Mouse (Mus musculus): ENCODE measurements around the gene Nepro. TPM values are rescaled to one million over a fixed set of nuclear protein-coding genes. Genes with fewer than 3 reads are reported as not detected.
A peak's percentile ranks its signal among the peaks of the same experiment; 100 is the strongest.

Nepro gene
- polyA plus RNA-seq (2014; fragmentation: Nextera tagmentation; extraction: Ambion mirVana) = 10.6 and 13.1 TPM in 2 replicates

DNA sequence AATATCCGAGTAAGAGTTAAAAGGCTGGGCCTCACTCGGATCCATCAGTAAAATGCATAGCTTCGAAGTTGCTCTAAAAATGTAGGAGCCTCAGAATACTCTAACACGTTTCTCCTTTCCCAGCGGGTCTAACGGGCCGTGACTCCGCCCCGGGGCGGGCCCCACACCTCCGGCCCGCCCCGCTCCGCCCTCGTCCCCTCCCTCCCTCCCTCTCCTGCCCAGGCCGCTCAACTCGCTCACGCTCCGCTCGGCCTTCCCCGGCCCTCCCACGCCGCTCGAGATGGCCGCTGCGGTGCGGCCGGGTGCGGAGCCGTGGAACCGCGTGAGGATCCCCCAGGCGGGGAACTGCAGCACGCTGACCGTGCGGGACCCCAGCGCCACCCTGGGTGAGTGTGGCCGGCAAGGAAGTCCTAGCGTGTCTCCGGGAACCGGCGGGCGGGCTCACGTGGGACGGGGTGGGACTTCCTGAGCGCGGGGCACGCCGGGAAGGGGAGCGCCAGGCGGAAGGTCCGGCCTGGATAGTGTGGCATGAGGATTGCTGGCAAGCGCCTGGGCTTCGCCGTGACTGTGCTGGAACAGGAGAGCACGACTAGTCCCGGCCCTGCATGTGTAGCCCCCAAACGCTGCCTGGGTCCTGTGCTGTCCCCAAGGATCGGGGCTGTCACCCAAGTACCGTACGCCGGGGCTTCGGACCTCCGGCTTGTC is at the start of gene Nepro:
Gene Nepro, plus strand, starts transcription at position 219 of the 705 bp plus-strand sequence.
- ATAC-seq (ENCODE audit: low FRiP score) (peak; percentile 98), DNase-seq (ENCODE audit: low spot score) (peak; percentile 92)
- no peaks in the 10 kb centered on the region; the same call in 1 of the 2 replicates for H3K4me1 ChIP-seq (replicated peaks; ENCODE audit: control insufficient read depth, insufficient read depth, low read length)
- peak within 1 kb of the TSS; percentile 79 for H3K9ac ChIP-seq (ENCODE audit: low read depth, low read length)
- no peaks in the 10 kb centered on the region for H3K9me3 ChIP-seq (ENCODE audit: control insufficient read depth, low read length)
- WGBS = under 1% methylated on average over 64 of the region's 64 CpGs
- H3K27ac ChIP-seq (ENCODE audit: low read depth, low read length) = peak within 1 kb of the TSS; percentile 86
- H3K36me3 ChIP-seq (ENCODE audit: control insufficient read depth, insufficient read depth, low read length) = 0 out of 2 replicates have a peak, but pooled peaks cover 2% of the 10 kb centered on the region
- no peaks in the 10 kb centered on the region for H3K27me3 ChIP-seq (ENCODE audit: control insufficient read depth, insufficient read depth, low read length)
- peak within 1 kb of the TSS; percentile 67 for H3K4me2 ChIP-seq (replicated peaks; ENCODE audit: low read depth, low read length)
- peak within 1 kb of the TSS; percentile 86 for H3K4me3 ChIP-seq (ENCODE audit: low read depth, low read length)

DNA sequence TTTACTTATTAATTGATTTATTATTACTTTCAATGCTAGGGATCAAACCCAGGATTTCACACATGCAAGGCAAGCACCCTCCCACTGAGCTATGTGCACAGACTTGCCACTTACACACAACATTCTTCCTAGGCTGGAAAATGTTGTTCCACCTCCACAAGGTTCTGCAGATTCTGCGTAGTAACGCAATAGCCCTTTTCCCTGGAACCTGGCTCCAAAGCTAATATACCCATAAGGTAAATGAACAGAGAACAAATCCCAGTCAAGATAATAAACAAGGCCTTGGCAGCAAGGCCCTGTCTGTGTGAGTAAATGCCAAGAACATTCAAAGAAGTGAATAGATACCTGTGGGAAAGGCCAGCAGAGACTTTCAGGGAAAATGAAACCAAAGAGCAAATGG is 47.7 kb upstream of the Nepro start:
- WGBS = 93% methylated on average over 2 of the region's 2 CpGs
- H3K4me1 ChIP-seq (replicated peaks; ENCODE audit: control insufficient read depth, insufficient read depth, low read length) = peaks cover 4% of the 10 kb centered on the region
- no peak for ATAC-seq (ENCODE audit: low FRiP score)

DNA sequence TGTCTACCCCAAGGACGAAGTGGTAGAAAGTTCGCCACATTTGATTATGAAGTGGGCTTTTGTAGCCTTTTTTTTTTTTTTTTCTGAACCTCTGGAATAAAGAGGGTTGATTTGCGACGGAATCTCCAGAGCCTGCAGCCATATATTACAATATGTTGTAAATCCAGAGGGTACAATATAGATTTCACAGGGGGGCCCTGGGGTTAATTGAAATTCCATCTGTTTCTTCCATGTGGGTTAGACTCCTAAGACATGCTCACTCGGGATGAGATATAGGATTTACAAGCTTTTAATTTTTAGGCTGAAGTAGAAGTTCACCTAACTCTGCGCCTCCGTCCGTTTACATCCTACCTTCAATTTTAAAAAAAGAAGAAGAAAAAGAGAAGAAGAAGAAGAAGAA is 45.0 kb upstream of the Nepro start:
- WGBS = 34% methylated on average over 8 of the region's 8 CpGs
- Histone ChIP-seq H3K4me3 (ENCODE audit: low read depth, low read length) (no peak overlapping the region), H3K4me1 (replicated peaks; ENCODE audit: control insufficient read depth, insufficient read depth, low read length) (peaks cover 4% of the 10 kb centered on the region), H3K9me3 (ENCODE audit: control insufficient read depth, low read length) (no peaks in the 10 kb centered on the region; the same call in 1 of the 2 replicates), H3K4me2 (replicated peaks; ENCODE audit: low read depth, low read length) (no peak overlapping the region; the same call in 1 of the 2 replicates), H3K9ac (ENCODE audit: low read depth, low read length) (no peak overlapping the region), H3K27me3 (ENCODE audit: control insufficient read depth, insufficient read depth, low read length) (no peaks in the 10 kb centered on the region), H3K27ac (ENCODE audit: low read depth, low read length) (peak overlapping the region; percentile 75), H3K36me3 (ENCODE audit: control insufficient read depth, insufficient read depth, low read length) (no peaks in the 10 kb centered on the region)
- ATAC-seq (ENCODE audit: low FRiP score) = peak; percentile 88
- DNase-seq (ENCODE audit: low spot score) = no peak

More for the DNA sequence above, 47.7 kb upstream of the Nepro start:
- Histone ChIP-seq H3K4me3 (ENCODE audit: low read depth, low read length) (no peak overlapping the region), H3K27ac (ENCODE audit: low read depth, low read length) (no peak overlapping the region), H3K4me2 (replicated peaks; ENCODE audit: low read depth, low read length) (no peak overlapping the region), H3K9me3 (ENCODE audit: control insufficient read depth, low read length) (no peaks in the 10 kb centered on the region), H3K9ac (ENCODE audit: low read depth, low read length) (no peak overlapping the region), H3K36me3 (ENCODE audit: control insufficient read depth, insufficient read depth, low read length) (no peaks in the 10 kb centered on the region), H3K27me3 (ENCODE audit: control insufficient read depth, insufficient read depth, low read length) (no peaks in the 10 kb centered on the region)
- DNase-seq (ENCODE audit: low spot score) = no peak

DNA sequence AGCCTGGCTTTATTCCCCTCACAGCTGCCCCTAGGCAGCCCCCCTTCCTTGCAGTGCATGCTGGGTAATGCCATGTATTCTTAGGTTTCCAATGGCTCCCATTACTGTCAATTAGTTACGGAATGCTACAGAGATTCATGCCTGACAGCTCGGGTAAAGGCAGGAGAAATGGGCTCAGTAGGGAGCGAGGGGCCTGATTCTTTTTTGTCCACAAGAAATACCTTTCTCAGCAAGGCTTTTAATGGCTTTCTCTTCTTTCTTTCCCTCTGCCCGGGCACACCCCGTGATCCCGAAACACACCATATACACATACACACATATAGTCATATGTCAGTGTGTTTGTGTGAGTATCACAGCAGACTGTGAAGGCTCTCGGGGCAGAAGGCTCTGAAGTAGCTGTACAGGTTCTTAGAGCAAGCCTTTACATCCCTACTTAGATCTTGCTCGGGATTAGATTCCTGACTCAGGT is 44.6 kb upstream of the Nepro start:
- DNase-seq (ENCODE audit: low spot score) = peak; percentile 84
- H3K9me3 ChIP-seq (ENCODE audit: control insufficient read depth, low read length) = no peaks in the 10 kb centered on the region; the same call in 1 of the 2 replicates
- no peak overlapping the region for H3K4me3 ChIP-seq (ENCODE audit: low read depth, low read length)
- WGBS = 18% methylated on average over 8 of the region's 8 CpGs
- peaks cover 4% of the 10 kb centered on the region for H3K4me1 ChIP-seq (replicated peaks; ENCODE audit: control insufficient read depth, insufficient read depth, low read length)
- H3K36me3 ChIP-seq (ENCODE audit: control insufficient read depth, insufficient read depth, low read length) = no peaks in the 10 kb centered on the region
- H3K27me3 ChIP-seq (ENCODE audit: control insufficient read depth, insufficient read depth, low read length) = no peaks in the 10 kb centered on the region
- H3K27ac ChIP-seq (ENCODE audit: low read depth, low read length) = peak overlapping the region; percentile 75
- ATAC-seq (ENCODE audit: low FRiP score) = peak; percentile 94
- H3K9ac ChIP-seq (ENCODE audit: low read depth, low read length) = 0 out of 2 replicates have a peak overlapping the region, but pooled peaks have one; percentile 23
- peak overlapping the region; percentile 7; the same call in 1 of the 2 replicates for H3K4me2 ChIP-seq (replicated peaks; ENCODE audit: low read depth, low read length)

DNA sequence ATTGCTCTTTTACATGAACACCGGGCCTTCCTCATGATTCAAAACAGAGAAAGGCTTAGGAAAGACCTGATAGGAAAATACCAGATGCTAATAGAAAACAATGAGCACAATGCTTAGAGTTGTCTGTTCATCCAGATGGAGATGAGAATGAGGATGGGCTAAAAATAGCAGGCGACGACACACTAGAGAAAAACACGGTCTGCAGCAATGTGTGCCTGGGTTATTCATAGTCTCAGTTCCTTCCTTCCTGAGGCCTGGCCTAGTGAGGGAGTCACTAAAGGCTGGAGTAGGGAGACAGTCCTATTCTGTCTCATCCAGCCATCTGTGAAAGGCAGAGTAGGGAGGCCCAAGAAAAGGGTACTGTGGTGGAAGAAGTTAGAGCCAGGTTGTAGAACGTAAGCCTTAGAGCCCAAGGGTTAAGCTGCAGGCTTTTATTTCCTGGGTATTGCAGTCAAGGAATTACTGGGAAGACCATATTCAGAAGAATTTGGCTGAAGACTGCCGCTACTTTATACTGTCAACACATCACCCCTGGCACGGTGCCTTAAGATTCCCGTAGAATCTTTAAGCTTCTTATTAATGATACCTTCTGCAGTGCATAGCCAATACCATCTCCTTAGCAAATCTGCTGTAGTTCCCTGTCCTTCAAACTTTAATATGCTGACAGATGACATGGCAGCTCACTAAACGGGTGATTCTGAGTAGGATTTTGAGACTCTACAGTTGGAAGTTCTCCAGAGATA is 43.2 kb upstream of the Nepro start:
- Histone ChIP-seq H3K9me3 (ENCODE audit: control insufficient read depth, low read length) (no peaks in the 10 kb centered on the region; the same call in 1 of the 2 replicates), H3K36me3 (ENCODE audit: control insufficient read depth, insufficient read depth, low read length) (no peaks in the 10 kb centered on the region), H3K27ac (ENCODE audit: low read depth, low read length) (peak overlapping the region; percentile 75), H3K4me2 (replicated peaks; ENCODE audit: low read depth, low read length) (no peak overlapping the region), H3K27me3 (ENCODE audit: control insufficient read depth, insufficient read depth, low read length) (no peaks in the 10 kb centered on the region), H3K4me3 (ENCODE audit: low read depth, low read length) (no peak overlapping the region), H3K9ac (ENCODE audit: low read depth, low read length) (no peak overlapping the region), H3K4me1 (replicated peaks; ENCODE audit: control insufficient read depth, insufficient read depth, low read length) (peaks cover 4% of the 10 kb centered on the region)
- DNase-seq (ENCODE audit: low spot score) (no peak), ATAC-seq (ENCODE audit: low FRiP score) (no peak)
- WGBS = 69% methylated on average over 9 of the region's 9 CpGs

DNA sequence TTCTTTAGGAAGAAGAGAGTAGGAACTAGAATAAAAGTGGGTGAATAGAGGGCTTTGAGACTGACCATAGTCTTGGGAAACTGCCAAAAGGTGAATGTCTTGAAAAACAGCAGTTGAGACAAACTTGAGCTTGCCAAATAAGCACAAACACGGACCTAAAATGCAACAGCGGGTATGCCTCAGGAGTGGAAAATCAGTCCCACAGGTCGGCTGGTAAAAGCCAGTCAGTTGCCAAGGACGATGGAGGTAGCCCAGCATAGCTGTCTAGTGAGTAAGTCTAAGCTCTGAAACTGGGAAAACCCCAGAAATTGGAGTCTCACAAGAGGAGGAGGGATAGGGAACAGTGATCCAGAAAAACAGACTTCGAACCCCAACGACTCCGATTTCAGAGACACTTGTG is 39.5 kb upstream of the Nepro start:
- no peak overlapping the region for H3K4me3 ChIP-seq (ENCODE audit: low read depth, low read length)
- DNase-seq (ENCODE audit: low spot score) = no peak
- H3K27me3 ChIP-seq (ENCODE audit: control insufficient read depth, insufficient read depth, low read length) = no peaks in the 10 kb centered on the region
- no peaks in the 10 kb centered on the region for H3K36me3 ChIP-seq (ENCODE audit: control insufficient read depth, insufficient read depth, low read length)
- no peak for ATAC-seq (ENCODE audit: low FRiP score)
- no peak overlapping the region for H3K27ac ChIP-seq (ENCODE audit: low read depth, low read length)
- no peak overlapping the region for H3K9ac ChIP-seq (ENCODE audit: low read depth, low read length)
- no peak overlapping the region for H3K4me2 ChIP-seq (replicated peaks; ENCODE audit: low read depth, low read length)
- WGBS = 85% methylated on average over 7 of the region's 7 CpGs
- H3K4me1 ChIP-seq (replicated peaks; ENCODE audit: control insufficient read depth, insufficient read depth, low read length) = peaks cover 7% of the 10 kb centered on the region
- H3K9me3 ChIP-seq (ENCODE audit: control insufficient read depth, low read length) = no peaks in the 10 kb centered on the region; the same call in 1 of the 2 replicates

DNA sequence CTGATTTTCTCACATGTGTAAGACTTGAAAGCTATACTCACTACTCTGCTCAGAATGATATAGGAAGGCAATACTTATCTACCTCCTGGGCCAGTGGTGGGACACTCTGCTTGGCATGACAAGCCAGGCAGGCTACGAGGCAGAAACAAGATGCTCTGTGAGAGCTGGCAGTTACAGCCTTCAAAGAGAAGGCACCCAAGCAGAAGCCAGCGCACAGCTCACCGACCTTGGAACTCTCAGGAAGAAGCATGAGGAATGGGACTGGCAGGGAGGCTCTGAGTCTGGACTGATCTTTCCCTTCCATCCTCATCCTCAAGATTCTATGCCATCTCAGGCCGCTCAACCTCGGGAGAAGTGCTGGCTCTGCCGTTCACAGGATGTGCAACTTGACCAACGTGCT is 38.7 kb upstream of the Nepro start:
- no peak overlapping the region for H3K4me3 ChIP-seq (ENCODE audit: low read depth, low read length)
- H3K9ac ChIP-seq (ENCODE audit: low read depth, low read length) = no peak overlapping the region
- DNase-seq (ENCODE audit: low spot score) (no peak), ATAC-seq (ENCODE audit: low FRiP score) (no peak)
- H3K4me1 ChIP-seq (replicated peaks; ENCODE audit: control insufficient read depth, insufficient read depth, low read length) = peaks cover 3% of the 10 kb centered on the region; the same call in 1 of the 2 replicates
- WGBS = 79% methylated on average over 7 of the region's 7 CpGs
- H3K4me2 ChIP-seq (replicated peaks; ENCODE audit: low read depth, low read length) = no peak overlapping the region
- H3K27ac ChIP-seq (ENCODE audit: low read depth, low read length) = no peak overlapping the region
- no peaks in the 10 kb centered on the region for H3K36me3 ChIP-seq (ENCODE audit: control insufficient read depth, insufficient read depth, low read length)
- H3K27me3 ChIP-seq (ENCODE audit: control insufficient read depth, insufficient read depth, low read length) = no peaks in the 10 kb centered on the region
- H3K9me3 ChIP-seq (ENCODE audit: control insufficient read depth, low read length) = no peaks in the 10 kb centered on the region; the same call in 1 of the 2 replicates

DNA sequence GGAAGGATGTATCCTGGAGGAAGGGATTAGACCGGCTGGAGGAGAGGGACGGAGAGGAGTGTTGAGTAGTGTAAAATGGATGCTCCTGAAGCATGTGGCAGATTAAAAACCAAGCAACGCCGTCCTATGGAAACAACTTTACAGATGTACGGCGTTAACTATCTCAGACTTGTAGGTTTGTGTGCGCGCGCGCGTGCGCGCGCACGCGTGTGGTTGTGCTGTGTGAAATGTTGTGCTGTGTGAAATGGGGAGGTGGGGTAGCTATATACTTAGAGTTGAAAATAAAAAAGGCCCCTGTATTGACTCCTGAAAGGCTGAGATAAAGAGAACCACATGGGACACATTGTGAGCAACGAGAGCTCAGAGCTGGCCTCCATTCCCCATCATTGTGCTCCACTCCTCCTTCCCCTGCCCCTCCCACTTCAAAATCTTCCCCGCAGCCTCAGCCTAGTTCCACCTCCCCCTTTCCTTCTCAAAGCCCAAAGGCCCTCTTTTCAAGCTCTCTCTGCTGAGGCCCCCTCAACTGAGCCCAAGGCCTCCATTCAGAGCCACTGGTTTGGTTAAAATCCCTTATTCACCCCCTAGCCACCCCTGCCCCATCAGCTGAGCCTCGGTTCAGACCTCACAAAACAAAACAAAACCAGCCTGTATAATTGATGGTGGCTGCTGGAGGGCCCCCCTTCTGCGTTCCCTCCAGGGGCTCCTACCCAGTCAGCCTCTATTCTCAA is 36.9 kb upstream of the Nepro start:
- peak; percentile 79 for DNase-seq (ENCODE audit: low spot score)
- peak overlapping the region; percentile 35 for H3K9ac ChIP-seq (ENCODE audit: low read depth, low read length)
- WGBS = 23% methylated on average over 20 of the region's 20 CpGs

More for the DNA sequence above, 36.9 kb upstream of the Nepro start:
- no peaks in the 10 kb centered on the region for H3K36me3 ChIP-seq (ENCODE audit: control insufficient read depth, insufficient read depth, low read length)
- H3K27ac ChIP-seq (ENCODE audit: low read depth, low read length) = peak overlapping the region; percentile 86
- peaks cover 3% of the 10 kb centered on the region; the same call in 1 of the 2 replicates for H3K4me1 ChIP-seq (replicated peaks; ENCODE audit: control insufficient read depth, insufficient read depth, low read length)
- peak; percentile 94 for ATAC-seq (ENCODE audit: low FRiP score)
- peak overlapping the region; percentile 36 for H3K4me2 ChIP-seq (replicated peaks; ENCODE audit: low read depth, low read length)
- H3K9me3 ChIP-seq (ENCODE audit: control insufficient read depth, low read length) = no peaks in the 10 kb centered on the region; the same call in 1 of the 2 replicates
- H3K27me3 ChIP-seq (ENCODE audit: control insufficient read depth, insufficient read depth, low read length) = no peaks in the 10 kb centered on the region
- H3K4me3 ChIP-seq (ENCODE audit: low read depth, low read length) = no peak overlapping the region; the same call in 1 of the 2 replicates
